Mouse (Mus musculus) ES-Bruce4 (cell line): ENCODE data around the gene Ints14. TPM values are rescaled to one million over a fixed set of nuclear protein-coding genes. Genes with fewer than 3 reads are reported as not detected.

Source experiments
- H3K27ac ChIP-seq: 2 replicates; pipeline ENCODE4 v1.5.1; 2012; ENCODE audit warnings: low read length, inconsistent platforms; ENCODE audit not compliant: insufficient read depth
- H3K27me3 ChIP-seq: 2 replicates; pipeline ENCODE4 v1.6.1; 2012; ENCODE audit warnings: mild to moderate bottlenecking, low read length, inconsistent platforms; ENCODE audit not compliant: control insufficient read depth, poor library complexity, insufficient read depth, severe bottlenecking
- H3K36me3 ChIP-seq: 2 replicates; pipeline ENCODE4 v1.6.1; 2012; ENCODE audit warnings: inconsistent platforms, mild to moderate bottlenecking, low read length, moderate library complexity; ENCODE audit not compliant: control insufficient read depth, poor library complexity, insufficient read depth, severe bottlenecking
- H3K4me1 ChIP-seq: one replicate; pipeline ENCODE4 v1.8.1; 2011; ENCODE audit warnings: low read length; ENCODE audit not compliant: control insufficient read depth, insufficient read depth
- H3K4me3 ChIP-seq: 2 replicates; pipeline ENCODE4 v1.5.1; 2011; ENCODE audit warnings: low read depth, mild to moderate bottlenecking, low read length
- H3K9ac ChIP-seq: 2 replicates; pipeline ENCODE4 v1.6.1; 2012; ENCODE audit warnings: low read depth, mild to moderate bottlenecking, inconsistent platforms; ENCODE audit not compliant: poor library complexity, severe bottlenecking
- H3K9me3 ChIP-seq: replicated peaks from 2 replicates; pipeline ENCODE4 v1.6.1; 2012; ENCODE audit warnings: mild to moderate bottlenecking, low read length, inconsistent platforms; ENCODE audit not compliant: control insufficient read depth, poor library complexity, insufficient read depth, severe bottlenecking
- CTCF ChIP-seq: IDR thresholded peaks from one replicate; pipeline ENCODE4 v1.8.1; 2011; ENCODE audit warnings: low read depth, low read length
- EP300 ChIP-seq: IDR thresholded peaks from 2 replicates; pipeline ENCODE4 v1.6.1; 2011; ENCODE audit warnings: low read depth, low read length; ENCODE audit not compliant: insufficient read depth
- POLR2A ChIP-seq: IDR thresholded peaks from one replicate; pipeline ENCODE4 v1.8.1; 2011; ENCODE audit warnings: low read length; ENCODE audit not compliant: insufficient read depth
- polyA plus RNA-seq: library from polyadenylated mRNA; stranded (reverse); fragments of >200 nt; gene quantifications from 2 replicates; pipeline ENCODE4 v1.2.4, GENCODE M21; 2011; ENCODE audit warnings: low read depth; ENCODE audit not compliant: missing spikeins, insufficient read depth, insufficient read length

The Ints14 gene
- polyA plus RNA-seq, 1 experiment, result 26.3 TPM

DNA sequence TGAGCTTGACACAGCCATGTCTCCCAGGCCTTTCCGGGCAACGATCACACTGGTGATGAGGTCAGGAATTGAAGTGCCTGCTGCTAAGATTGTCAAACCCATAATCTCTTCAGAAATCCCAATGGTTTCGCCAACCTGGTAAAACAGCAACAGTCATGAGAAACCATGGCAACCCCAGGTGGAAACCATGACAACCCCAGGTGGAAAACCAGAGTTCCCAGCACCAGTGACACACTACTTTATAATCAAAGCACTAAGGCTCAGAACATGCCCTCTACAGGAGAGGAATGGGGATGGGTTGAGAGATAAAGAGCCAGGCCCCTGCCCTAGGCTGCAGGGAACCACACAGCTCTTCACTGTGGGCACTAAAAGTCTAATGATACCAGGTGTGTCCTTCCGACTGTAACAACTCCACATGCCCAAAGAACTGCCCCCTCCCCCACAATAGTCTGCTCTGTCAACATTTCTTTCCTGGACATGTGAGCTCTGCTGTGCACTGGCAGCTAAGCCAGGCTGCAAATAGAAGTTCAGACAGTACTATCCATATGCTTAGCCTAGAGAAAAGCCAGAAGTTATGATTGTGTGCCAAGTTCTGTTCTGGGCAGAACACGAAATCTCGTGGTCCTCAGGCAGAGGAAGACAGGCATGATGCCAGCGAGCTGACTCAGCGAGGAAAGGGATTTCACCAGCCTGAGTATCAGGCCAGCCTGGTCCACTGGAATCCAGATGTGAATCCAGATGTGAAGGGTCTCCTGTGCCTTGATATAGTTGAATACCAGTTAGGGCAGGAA lies 34.3 kb upstream of the Ints14 start:
- no peak overlapping the region for H3K4me3 ChIP-seq
- no peak overlapping the region for H3K9ac ChIP-seq
- H3K36me3 ChIP-seq, result no peaks in the 10 kb centered on the region
- no peaks in the 10 kb centered on the region for H3K27me3 ChIP-seq
- no peak for TF ChIP-seq EP300
- TF ChIP-seq CTCF, result no peak
- no peak for TF ChIP-seq POLR2A
- no peaks in the 10 kb centered on the region for H3K9me3 ChIP-seq
- no peaks in the 10 kb centered on the region for H3K4me1 ChIP-seq
- no peak overlapping the region for H3K27ac ChIP-seq

- Histone ChIP-seq H3K27ac (no peak overlapping the region), H3K9ac (no peak overlapping the region), H3K4me3 (no peak overlapping the region), H3K4me1 (no peaks in the 10 kb centered on the region), H3K36me3 (no peaks in the 10 kb centered on the region), H3K9me3 (no peaks in the 10 kb centered on the region), H3K27me3 (no peaks in the 10 kb centered on the region)
- no peak for TF ChIP-seq POLR2A
- TF ChIP-seq CTCF, result no peak
- TF ChIP-seq EP300, result no peak
Measured at GRCm38 (mm10) chr9:64930256-64930655, 30.4 kb upstream of the Ints14 start.

DNA sequence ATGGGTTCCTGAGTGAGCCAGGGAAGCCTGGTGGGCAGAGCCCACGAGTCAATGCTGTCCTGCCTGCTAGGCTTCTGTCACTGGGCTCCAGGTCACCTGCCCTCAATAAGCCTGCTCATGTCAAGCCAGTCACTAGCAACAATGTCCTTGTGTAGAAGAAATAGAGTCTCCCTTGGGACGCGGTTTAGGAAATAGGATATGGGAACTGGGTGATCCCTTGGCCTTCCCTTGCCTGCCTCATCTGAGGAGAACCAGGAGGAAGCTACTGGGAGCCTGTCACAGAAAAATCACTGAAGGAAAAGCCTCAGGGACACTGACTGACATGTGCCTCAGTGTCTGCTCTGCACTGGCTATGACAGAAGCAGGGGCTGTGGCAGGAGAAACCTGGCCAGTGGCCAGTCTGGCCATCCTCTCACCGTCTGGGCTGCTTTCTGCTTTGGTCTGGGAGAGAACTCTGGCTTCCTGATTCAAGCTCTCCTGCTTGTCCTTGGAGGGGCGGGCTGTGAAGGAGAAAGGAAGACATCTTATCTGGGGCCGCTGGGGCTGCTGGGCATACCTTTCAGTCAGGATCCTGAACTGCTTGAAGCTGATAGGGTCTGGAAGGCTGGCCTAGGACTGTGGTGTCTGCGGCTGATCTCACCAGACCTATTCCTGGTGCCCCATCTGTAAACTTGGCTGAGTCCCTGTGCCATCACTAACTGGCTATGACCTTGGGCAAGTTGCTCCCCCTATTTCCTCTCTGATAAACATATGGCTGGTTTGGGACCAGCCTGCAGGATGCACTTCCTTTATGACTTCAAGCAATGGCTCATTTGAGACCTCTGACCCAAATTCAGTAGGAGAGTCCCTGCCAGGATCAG lies 28.7 kb upstream of the Ints14 start:
- Histone ChIP-seq H3K4me1 (no peaks in the 10 kb centered on the region), H3K9ac (no peak overlapping the region), H3K9me3 (no peaks in the 10 kb centered on the region), H3K4me3 (no peak overlapping the region), H3K27me3 (no peaks in the 10 kb centered on the region), H3K27ac (no peak overlapping the region), H3K36me3 (no peaks in the 10 kb centered on the region)
- TF ChIP-seq CTCF, result no peak
- TF ChIP-seq EP300, result no peak
- TF ChIP-seq POLR2A, result no peak

GRCm38 (mm10) chr9:64934015-64934754 lies 26.5 kb upstream of the Ints14 start:
- H3K4me1 ChIP-seq, result no peaks in the 10 kb centered on the region
- H3K36me3 ChIP-seq, result no peaks in the 10 kb centered on the region
- TF ChIP-seq POLR2A (no peak), CTCF (no peak), EP300 (no peak)
- 0 out of 2 replicates have a peak overlapping the region, but pooled peaks have one; percentile 6 for H3K9ac ChIP-seq
- no peaks in the 10 kb centered on the region for H3K9me3 ChIP-seq
- H3K27me3 ChIP-seq, result no peaks in the 10 kb centered on the region
- no peak overlapping the region for H3K27ac ChIP-seq
- H3K4me3 ChIP-seq, result peak overlapping the region; percentile 55

- Histone ChIP-seq H3K4me1 (no peaks in the 10 kb centered on the region), H3K27ac (no peak overlapping the region)
- no peak for TF ChIP-seq POLR2A
- no peak for TF ChIP-seq EP300
- peak; percentile 66 for TF ChIP-seq CTCF
Measured at GRCm38 (mm10) chr9:64936508-64936907, 24.2 kb upstream of the Ints14 start.

More at GRCm38 (mm10) chr9:64936508-64936907, 24.2 kb upstream of the Ints14 start:
- no peaks in the 10 kb centered on the region for H3K27me3 ChIP-seq
- no peaks in the 10 kb centered on the region for H3K9me3 ChIP-seq
- no peaks in the 10 kb centered on the region for H3K36me3 ChIP-seq
- H3K4me3 ChIP-seq, result peak overlapping the region; percentile 40
- peak overlapping the region; percentile 1; the same call in 1 of the 2 replicates for H3K9ac ChIP-seq
